Mouse (Mus musculus): ENCODE data around the gene Gprc5b.

The Gprc5b gene

GRCm38 (mm10) chr7:118995007-118995406 is at the start of gene Gprc5b:
Gene Gprc5b (minus strand): TSS chr7:118995211.
- DNase-seq = peak; percentile 85

GRCm38 (mm10) chr7:119041502-119041901 is 46.5 kb upstream of the Gprc5b start:
- no peak for DNase-seq

GRCm38 (mm10) chr7:119037581-119037980 is 42.6 kb upstream of the Gprc5b start:
- DNase-seq = no peak

- DNase-seq = no peak
Measured at GRCm38 (mm10) chr7:119034243-119034961, 39.4 kb upstream of the Gprc5b start.

GRCm38 (mm10) chr7:119023394-119023921 is 28.4 kb upstream of the Gprc5b start:
- DNase-seq = peak; percentile 80

- peak; percentile 54 for DNase-seq
Measured at GRCm38 (mm10) chr7:119022238-119023156, 27.5 kb upstream of the Gprc5b start.

GRCm38 (mm10) chr7:119019537-119019936 is 24.5 kb upstream of the Gprc5b start:
- DNase-seq = peak; percentile 51

GRCm38 (mm10) chr7:119015736-119016135 is 20.7 kb upstream of the Gprc5b start:
- DNase-seq = no peak

- peak; percentile 82 for DNase-seq
Measured at GRCm38 (mm10) chr7:119010854-119011529, 16.0 kb upstream of the Gprc5b start.

GRCm38 (mm10) chr7:119002501-119002900 is 7.5 kb upstream of the Gprc5b start:
- peak; percentile 44 for DNase-seq

GRCm38 (mm10) chr7:119001965-119002364 is 7.0 kb upstream of the Gprc5b start:
- DNase-seq = no peak

GRCm38 (mm10) chr7:118999857-119000256 is 4.8 kb upstream of the Gprc5b start:
- DNase-seq = no peak

GRCm38 (mm10) chr7:118996137-118996837 is 1.3 kb upstream of the Gprc5b start:
- peak; percentile 87 for DNase-seq

GRCm38 (mm10) chr7:118995671-118996070 is 660 bp upstream of the Gprc5b start:
- no peak for DNase-seq

GRCm38 (mm10) chr7:118994231-118994842 is 674 bp downstream of the Gprc5b start:
- peak; percentile 23 for DNase-seq

- DNase-seq = no peak
Measured at GRCm38 (mm10) chr7:118993597-118994230, 1.3 kb downstream of the Gprc5b start.

- no peak for DNase-seq
Measured at GRCm38 (mm10) chr7:118992623-118993405, 2.2 kb downstream of the Gprc5b start.

- no peak for DNase-seq
Measured at GRCm38 (mm10) chr7:118992080-118992560, 2.9 kb downstream of the Gprc5b start.

GRCm38 (mm10) chr7:118991341-118991884 is 3.6 kb downstream of the Gprc5b start:
- no peak for DNase-seq

- no peak for DNase-seq
Measured at GRCm38 (mm10) chr7:118990282-118990681, 4.7 kb downstream of the Gprc5b start.

Measured in kidney, adult 18-20 months (tissue).